Mouse (Mus musculus) kidney, postnatal 4 days (tissue): ENCODE measurements around the gene Foxi3.

Source experiments
- DNase-seq, 2 experiments: peaks; one replicate each; pipeline ENCODE4 v3.0.0; 2021; ENCODE audit warnings: mixed read lengths in 2 of 2

Foxi3 gene

DNA sequence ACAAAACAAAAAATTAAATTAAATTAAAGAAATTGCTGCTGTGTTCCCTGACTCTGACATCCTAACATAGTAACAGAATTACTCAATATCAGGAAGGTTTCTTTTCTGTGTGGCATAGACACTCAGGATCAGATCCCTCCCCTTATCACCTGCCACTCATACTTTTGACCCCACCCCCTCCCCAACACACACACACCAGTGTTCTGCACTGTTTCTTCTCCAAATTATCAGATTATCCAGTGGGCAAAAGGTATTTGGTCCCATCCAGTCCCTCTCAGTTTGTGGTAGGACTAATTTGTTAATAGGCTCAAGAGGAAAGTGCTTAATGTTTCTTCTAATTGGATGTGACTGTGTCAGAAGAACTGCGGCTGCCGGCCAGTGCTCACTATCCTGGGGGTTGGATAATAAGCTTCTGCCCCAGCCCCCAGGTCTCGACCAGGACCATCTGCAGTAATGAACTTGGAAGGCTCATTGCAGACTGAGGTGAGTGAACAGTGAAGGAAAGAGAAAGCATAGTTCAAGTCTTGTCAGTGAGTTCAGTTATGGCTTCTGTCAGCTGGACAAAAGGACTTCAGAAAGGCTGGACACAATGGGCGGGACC is 39.9 kb downstream of the Foxi3 start:
- no peak for DNase-seq

DNA sequence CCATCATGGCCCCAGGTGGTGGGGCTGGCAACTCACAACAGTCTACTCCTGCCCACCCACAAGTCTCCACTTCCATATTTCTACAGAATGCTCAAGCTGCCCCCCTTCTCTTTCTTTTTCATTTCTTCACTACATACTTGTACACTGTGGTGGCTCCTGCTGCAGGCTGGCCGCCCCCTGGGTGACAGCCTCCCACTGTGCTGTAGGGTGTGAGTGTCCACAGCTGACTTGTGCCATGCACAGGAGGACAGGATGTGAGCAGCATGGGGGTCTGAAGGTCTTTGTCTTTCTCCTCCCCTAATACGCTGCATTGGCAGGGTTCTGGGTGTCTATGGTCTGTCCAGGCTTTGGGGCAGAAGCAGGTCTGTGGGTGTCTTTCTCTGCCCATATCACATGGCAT is 46.3 kb downstream of the Foxi3 start:
- DNase-seq, result no peak

GRCm38 (mm10) chr6:71004161-71004560 is 47.8 kb downstream of the Foxi3 start:
- no peak for DNase-seq
